Mouse (Mus musculus): Measurements from ENCODE around the gene Zpbp2. TPM values are rescaled to one million over a fixed set of nuclear protein-coding genes. Genes with fewer than 3 reads are reported as not detected.

Gene Zpbp2
- polyA plus RNA-seq, 1 experiment = not detected

DNA sequence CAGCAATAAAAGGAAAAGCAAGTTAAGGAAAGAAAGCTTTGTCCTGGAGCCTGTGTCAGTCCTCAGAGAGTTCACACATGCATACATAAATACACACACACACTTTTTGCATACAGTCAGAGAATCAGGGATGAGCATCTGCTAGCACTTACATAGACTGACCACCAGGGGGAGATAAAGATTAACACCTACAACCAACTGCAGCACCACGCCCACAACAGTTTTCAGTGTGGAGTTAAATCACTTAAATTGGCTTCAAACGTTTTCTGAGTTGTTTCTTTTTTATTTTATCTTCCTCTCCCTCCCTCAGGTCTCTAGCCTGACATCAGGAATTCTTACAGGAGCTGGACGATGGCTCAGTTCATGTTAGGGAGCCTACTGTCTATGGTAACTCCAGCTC is 55.9 kb downstream of the Zpbp2 start:
- whole genome bisulfite sequencing = 7% methylated on average over 3 of the region's 3 CpGs

More for the DNA sequence above, 55.9 kb downstream of the Zpbp2 start:
- Histone ChIP-seq H3K4me3 (ENCODE audit: insufficient read depth, low read depth, low read length) (no peak overlapping the region), H3K27ac (ENCODE audit: insufficient read depth, low read depth, low read length) (no peak overlapping the region), H3K4me1 (ENCODE audit: control insufficient read depth, insufficient read depth, low read length) (peaks cover 3% of the 10 kb centered on the region; the same call in 1 of the 2 replicates)
- TF ChIP-seq CTCF (IDR thresholded peaks at IDR 0.05; ENCODE audit: insufficient read depth, low read depth, low read length) (no peak), POLR2A (IDR thresholded peaks at IDR 0.05; ENCODE audit: insufficient read depth, low read depth, low read length) (no peak)

Other genes with a start within 250 kb of the Zpbp2 start
- not detected in 2 replicates for gene Neurod2, start 221.4 kb upstream of the Zpbp2 start, polyA plus RNA-seq (2012; ENCODE audit: insufficient read depth, insufficient read length, low replicate concordance, missing spikeins)
- not detected in 2 replicates for gene Ppp1r1b, start 202.7 kb upstream of the Zpbp2 start, polyA plus RNA-seq (2012; ENCODE audit: insufficient read depth, insufficient read length, low replicate concordance, missing spikeins)
- gene Stard3, start 192.7 kb upstream of the Zpbp2 start, polyA plus RNA-seq (2012; ENCODE audit: insufficient read depth, insufficient read length, low replicate concordance, missing spikeins) = not detected in 2 replicates
- gene Tcap, start 167.3 kb upstream of the Zpbp2 start, polyA plus RNA-seq (2012; ENCODE audit: insufficient read depth, insufficient read length, low replicate concordance, missing spikeins) = not detected in 2 replicates
- not detected in 2 replicates for gene Pnmt, start 164.6 kb upstream of the Zpbp2 start, polyA plus RNA-seq (2012; ENCODE audit: insufficient read depth, insufficient read length, low replicate concordance, missing spikeins)
- gene Pgap3, start 150.6 kb upstream of the Zpbp2 start, polyA plus RNA-seq (2012; ENCODE audit: insufficient read depth, insufficient read length, low replicate concordance, missing spikeins) = not detected in 2 replicates
- gene Erbb2, start 138.6 kb upstream of the Zpbp2 start, polyA plus RNA-seq (2012; ENCODE audit: insufficient read depth, insufficient read length, low replicate concordance, missing spikeins) = not detected in 2 replicates
- gene Mien1, start 112.1 kb upstream of the Zpbp2 start, polyA plus RNA-seq (2012; ENCODE audit: insufficient read depth, insufficient read length, low replicate concordance, missing spikeins) = not detected in 2 replicates
- gene Grb7, start 104.7 kb upstream of the Zpbp2 start, polyA plus RNA-seq (2012; ENCODE audit: insufficient read depth, insufficient read length, low replicate concordance, missing spikeins) = not detected in 2 replicates
- 249 TPM in 1 of 2 replicates, not detected in the other for gene Ikzf3, start 5.1 kb upstream of the Zpbp2 start, polyA plus RNA-seq (2012; ENCODE audit: insufficient read depth, insufficient read length, low replicate concordance, missing spikeins)
- not detected in 2 replicates for gene Ormdl3, start 36.3 kb downstream of the Zpbp2 start, polyA plus RNA-seq (2012; ENCODE audit: insufficient read depth, insufficient read length, low replicate concordance, missing spikeins)
- gene Lrrc3c, start 47.2 kb downstream of the Zpbp2 start, polyA plus RNA-seq (2012; ENCODE audit: insufficient read depth, insufficient read length, low replicate concordance, missing spikeins) = not detected in 2 replicates
- not detected in 2 replicates for gene Gm12355, start 74.6 kb downstream of the Zpbp2 start, polyA plus RNA-seq (2012; ENCODE audit: insufficient read depth, insufficient read length, low replicate concordance, missing spikeins)
- gene Gsdma3, start 75.3 kb downstream of the Zpbp2 start, polyA plus RNA-seq (2012; ENCODE audit: insufficient read depth, insufficient read length, low replicate concordance, missing spikeins) = not detected in 2 replicates
- gene Gsdma2, start 95.7 kb downstream of the Zpbp2 start, polyA plus RNA-seq (2012; ENCODE audit: insufficient read depth, insufficient read length, low replicate concordance, missing spikeins) = not detected in 2 replicates
- not detected in 2 replicates for gene Gsdma, start 113.3 kb downstream of the Zpbp2 start, polyA plus RNA-seq (2012; ENCODE audit: insufficient read depth, insufficient read length, low replicate concordance, missing spikeins)
- gene Psmd3, start 131.5 kb downstream of the Zpbp2 start, polyA plus RNA-seq (2012; ENCODE audit: insufficient read depth, insufficient read length, low replicate concordance, missing spikeins) = not detected in 2 replicates
- gene Csf3, start 150.2 kb downstream of the Zpbp2 start, polyA plus RNA-seq (2012; ENCODE audit: insufficient read depth, insufficient read length, low replicate concordance, missing spikeins) = not detected in 2 replicates
- gene Med24, start 178.3 kb downstream of the Zpbp2 start, polyA plus RNA-seq (2012; ENCODE audit: insufficient read depth, insufficient read length, low replicate concordance, missing spikeins) = not detected in 2 replicates
- gene Thra, start 189.5 kb downstream of the Zpbp2 start, polyA plus RNA-seq (2012; ENCODE audit: insufficient read depth, insufficient read length, low replicate concordance, missing spikeins) = 251 and 495 TPM in 2 replicates
- not detected in 2 replicates for gene Nr1d1, start 224.2 kb downstream of the Zpbp2 start, polyA plus RNA-seq (2012; ENCODE audit: insufficient read depth, insufficient read length, low replicate concordance, missing spikeins)
- gene Msl1, start 244.4 kb downstream of the Zpbp2 start, polyA plus RNA-seq (2012; ENCODE audit: insufficient read depth, insufficient read length, low replicate concordance, missing spikeins) = 206 and 252 TPM in 2 replicates